Mouse (Mus musculus): ENCODE measurements around the gene Cntn5. TPM values are rescaled to one million over a fixed set of nuclear protein-coding genes. Genes with fewer than 3 reads are reported as not detected.

The Cntn5 gene
- polyA plus RNA-seq, 1 experiment from 2014 or later = 30.9 TPM

DNA sequence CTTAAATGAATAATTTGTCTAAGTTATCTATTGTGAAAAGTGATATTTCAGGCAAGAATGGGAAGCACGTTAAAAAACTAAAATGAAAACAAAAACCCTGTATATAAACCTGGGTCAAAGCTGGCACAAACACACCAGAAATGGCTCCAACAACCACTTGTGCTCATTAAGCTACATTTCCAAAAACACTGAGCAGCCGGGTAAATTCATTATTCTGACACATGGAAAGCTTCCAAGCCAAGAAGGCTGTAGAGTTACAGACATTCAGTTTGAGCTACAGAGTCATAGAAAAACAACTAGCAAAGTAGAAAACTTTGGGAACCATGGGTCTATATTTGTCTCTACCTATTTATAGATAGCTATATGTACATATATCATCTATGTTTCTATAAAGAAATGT is 1087.1 kb downstream of the Cntn5 start:
- no peaks in the 10 kb centered on the region for H3K9me3 ChIP-seq (ENCODE audit: control insufficient read depth, low read length)
- no peaks in the 10 kb centered on the region for H3K4me1 ChIP-seq (ENCODE audit: control insufficient read depth, insufficient read depth, low read length)
- ATAC-seq (ENCODE audit: low read depth) = no peak
- no peak overlapping the region for H3K9ac ChIP-seq (replicated peaks; ENCODE audit: low read depth, low read length)
- H3K4me3 ChIP-seq (ENCODE audit: low read depth, low read length) = no peak overlapping the region
- H3K27me3 ChIP-seq (ENCODE audit: control insufficient read depth, insufficient read depth, low read length) = no peaks in the 10 kb centered on the region
- H3K36me3 ChIP-seq (ENCODE audit: control insufficient read depth, insufficient read depth, low read length) = no peaks in the 10 kb centered on the region
- WGBS = 82% methylated on average over 2 of the region's 2 CpGs
- no peak overlapping the region for H3K4me2 ChIP-seq (ENCODE audit: low read depth, low read length)
- H3K27ac ChIP-seq (ENCODE audit: low read depth, low read length) = no peak overlapping the region

DNA sequence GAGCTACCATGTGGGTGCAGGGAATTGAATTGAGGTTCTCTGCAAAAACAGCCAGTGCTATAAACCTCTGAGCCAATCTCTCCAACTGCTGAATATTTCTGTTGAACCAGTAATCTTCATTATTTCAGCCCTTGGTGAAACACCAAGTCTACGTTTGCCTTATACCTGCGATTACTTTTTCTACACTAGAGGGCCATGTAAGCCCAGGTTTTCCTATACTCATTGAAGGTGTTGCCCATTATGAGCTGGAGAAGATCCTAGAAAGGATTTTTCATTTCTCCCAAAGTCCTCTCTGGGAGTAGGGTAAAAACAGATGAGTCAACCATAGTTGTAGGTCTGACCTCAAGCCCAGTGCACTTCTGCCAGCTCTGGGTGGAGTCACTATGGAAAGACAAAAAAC is 1105.0 kb downstream of the Cntn5 start:
- no peak overlapping the region for H3K9ac ChIP-seq (replicated peaks; ENCODE audit: low read depth, low read length)
- no peak overlapping the region for H3K4me3 ChIP-seq (ENCODE audit: low read depth, low read length)
- no peak overlapping the region for H3K27ac ChIP-seq (ENCODE audit: low read depth, low read length)
- 88% methylated on average over 2 of the region's 2 CpGs for WGBS
- no peak overlapping the region for H3K4me2 ChIP-seq (ENCODE audit: low read depth, low read length)
- no peaks in the 10 kb centered on the region for H3K36me3 ChIP-seq (ENCODE audit: control insufficient read depth, insufficient read depth, low read length)
- H3K27me3 ChIP-seq (ENCODE audit: control insufficient read depth, insufficient read depth, low read length) = no peaks in the 10 kb centered on the region
- ATAC-seq (ENCODE audit: low read depth) = no peak
- H3K4me1 ChIP-seq (ENCODE audit: control insufficient read depth, insufficient read depth, low read length) = no peaks in the 10 kb centered on the region
- no peaks in the 10 kb centered on the region for H3K9me3 ChIP-seq (ENCODE audit: control insufficient read depth, low read length)

DNA sequence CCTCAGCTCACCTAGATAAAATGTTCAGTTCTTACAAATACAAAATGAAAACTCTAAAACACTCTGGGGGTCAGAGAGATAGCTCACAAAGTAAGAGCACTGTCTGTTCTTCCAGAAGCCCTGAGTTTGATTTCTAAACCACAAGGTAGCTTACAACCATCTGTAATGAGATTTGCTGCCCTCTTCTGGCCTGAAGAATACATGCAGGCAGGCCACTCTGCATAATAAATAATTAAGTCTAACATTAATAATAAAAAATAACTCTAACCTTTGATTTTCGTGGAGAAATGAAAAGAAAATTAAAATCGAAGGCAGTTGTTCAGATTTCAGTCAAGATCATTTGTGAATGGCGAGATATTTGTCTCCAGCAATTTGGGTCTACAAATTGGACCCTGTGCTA is 1120.9 kb downstream of the Cntn5 start:
- no peak overlapping the region for H3K27ac ChIP-seq (ENCODE audit: low read depth, low read length)
- no peak for ATAC-seq (ENCODE audit: low read depth)
- H3K36me3 ChIP-seq (ENCODE audit: control insufficient read depth, insufficient read depth, low read length) = no peaks in the 10 kb centered on the region
- H3K9me3 ChIP-seq (ENCODE audit: control insufficient read depth, low read length) = no peaks in the 10 kb centered on the region
- H3K9ac ChIP-seq (replicated peaks; ENCODE audit: low read depth, low read length) = no peak overlapping the region
- 72% methylated on average over 3 of the region's 3 CpGs for WGBS
- H3K4me3 ChIP-seq (ENCODE audit: low read depth, low read length) = no peak overlapping the region
- no peaks in the 10 kb centered on the region for H3K27me3 ChIP-seq (ENCODE audit: control insufficient read depth, insufficient read depth, low read length)
- H3K4me2 ChIP-seq (ENCODE audit: low read depth, low read length) = no peak overlapping the region
- no peaks in the 10 kb centered on the region for H3K4me1 ChIP-seq (ENCODE audit: control insufficient read depth, insufficient read depth, low read length)

DNA sequence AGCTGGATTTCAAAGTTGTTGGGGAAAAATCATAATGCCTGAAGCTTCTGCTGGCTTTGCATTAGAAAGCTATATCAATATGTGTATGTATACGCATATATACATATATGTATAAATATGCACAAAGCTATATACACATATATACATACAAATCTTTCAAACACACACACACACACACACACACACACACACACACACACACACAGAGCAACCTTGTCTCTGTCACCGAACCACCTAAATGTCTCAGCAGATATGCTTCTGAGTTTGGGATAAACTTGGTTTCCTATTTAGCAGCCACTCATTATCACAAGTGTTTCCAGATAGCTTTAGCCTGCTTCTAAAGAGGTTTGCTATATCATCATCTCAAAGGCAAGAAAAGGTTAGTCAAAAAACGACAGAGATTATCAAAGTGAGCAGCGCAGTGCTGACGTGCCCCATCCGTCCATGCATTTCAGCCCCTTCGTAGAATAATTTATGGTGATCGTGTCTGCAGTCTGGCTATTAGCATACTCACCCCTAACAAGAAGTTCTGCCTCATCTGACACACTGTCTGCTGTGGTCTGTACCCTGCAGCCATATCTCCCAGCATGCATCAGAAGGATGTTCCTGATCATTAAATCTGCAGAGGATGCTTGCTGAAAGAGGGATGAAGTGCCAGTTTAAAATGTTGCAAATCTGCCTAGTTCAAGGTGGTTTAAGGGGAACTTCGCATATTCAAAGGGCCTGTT is 1123.3 kb downstream of the Cntn5 start:
- ATAC-seq (ENCODE audit: low read depth) = peak; percentile 79
- WGBS = 52% methylated on average over 9 of the region's 9 CpGs

DNA sequence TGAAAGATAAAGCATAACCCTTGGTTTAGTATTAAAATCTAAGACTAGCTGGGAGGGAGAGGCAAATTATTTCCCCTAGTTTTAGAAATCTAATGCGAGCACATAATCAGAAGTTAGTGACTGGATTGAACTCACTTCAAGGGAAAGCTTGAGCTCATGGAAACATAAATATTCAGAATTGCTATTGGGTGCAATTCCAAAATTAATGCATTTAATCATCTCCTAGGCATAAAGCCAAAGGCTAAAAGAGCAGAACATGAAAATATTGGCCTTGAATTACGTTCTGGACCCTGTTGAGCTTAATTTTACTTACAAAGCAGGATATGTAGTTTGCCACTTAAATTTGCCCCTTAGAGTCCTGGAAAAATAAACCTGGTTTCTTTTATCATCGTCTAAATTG is 1124.9 kb downstream of the Cntn5 start:
- no peaks in the 10 kb centered on the region for H3K27me3 ChIP-seq (ENCODE audit: control insufficient read depth, insufficient read depth, low read length)
- 76% methylated on average over 3 of the region's 3 CpGs for WGBS
- no peaks in the 10 kb centered on the region for H3K36me3 ChIP-seq (ENCODE audit: control insufficient read depth, insufficient read depth, low read length)
- H3K9me3 ChIP-seq (ENCODE audit: control insufficient read depth, low read length) = no peaks in the 10 kb centered on the region
- H3K4me2 ChIP-seq (ENCODE audit: low read depth, low read length) = no peak overlapping the region
- no peak overlapping the region for H3K4me3 ChIP-seq (ENCODE audit: low read depth, low read length)
- H3K27ac ChIP-seq (ENCODE audit: low read depth, low read length) = no peak overlapping the region
- no peaks in the 10 kb centered on the region for H3K4me1 ChIP-seq (ENCODE audit: control insufficient read depth, insufficient read depth, low read length)
- H3K9ac ChIP-seq (replicated peaks; ENCODE audit: low read depth, low read length) = no peak overlapping the region
- ATAC-seq (ENCODE audit: low read depth) = no peak

More for the DNA sequence above, 1123.3 kb downstream of the Cntn5 start:
- H3K9me3 ChIP-seq (ENCODE audit: control insufficient read depth, low read length) = no peaks in the 10 kb centered on the region
- H3K9ac ChIP-seq (replicated peaks; ENCODE audit: low read depth, low read length) = no peak overlapping the region
- H3K4me1 ChIP-seq (ENCODE audit: control insufficient read depth, insufficient read depth, low read length) = no peaks in the 10 kb centered on the region
- no peaks in the 10 kb centered on the region for H3K36me3 ChIP-seq (ENCODE audit: control insufficient read depth, insufficient read depth, low read length)
- no peak overlapping the region for H3K4me3 ChIP-seq (ENCODE audit: low read depth, low read length)
- H3K27me3 ChIP-seq (ENCODE audit: control insufficient read depth, insufficient read depth, low read length) = no peaks in the 10 kb centered on the region
- H3K27ac ChIP-seq (ENCODE audit: low read depth, low read length) = no peak overlapping the region
- H3K4me2 ChIP-seq (ENCODE audit: low read depth, low read length) = no peak overlapping the region

DNA sequence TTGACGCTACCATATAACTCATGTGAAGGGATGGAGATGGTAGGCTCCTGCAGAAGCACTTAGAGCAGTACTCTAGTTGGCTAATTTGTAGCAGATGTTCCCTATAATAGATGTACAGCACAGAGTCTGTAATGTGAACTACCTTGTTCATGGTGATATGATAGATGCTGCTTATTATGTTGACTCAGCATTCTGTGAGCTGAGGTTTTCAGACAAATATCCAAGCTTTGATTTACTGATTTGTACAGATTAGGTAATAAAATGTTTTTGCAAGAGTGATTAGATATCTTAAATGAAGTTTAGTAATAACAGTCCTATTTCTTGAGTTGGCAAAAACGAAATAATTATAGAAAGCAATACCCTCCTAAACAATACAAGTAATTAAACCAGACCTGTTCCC is 1133.8 kb downstream of the Cntn5 start:
- no peak overlapping the region for H3K9ac ChIP-seq (replicated peaks; ENCODE audit: low read depth, low read length)
- no peak overlapping the region for H3K27ac ChIP-seq (ENCODE audit: low read depth, low read length)
- no peak overlapping the region for H3K4me3 ChIP-seq (ENCODE audit: low read depth, low read length)
- no peaks in the 10 kb centered on the region for H3K9me3 ChIP-seq (ENCODE audit: control insufficient read depth, low read length)
- WGBS = 79% methylated on average over 2 of the region's 2 CpGs
- H3K4me1 ChIP-seq (ENCODE audit: control insufficient read depth, insufficient read depth, low read length) = no peaks in the 10 kb centered on the region
- H3K27me3 ChIP-seq (ENCODE audit: control insufficient read depth, insufficient read depth, low read length) = no peaks in the 10 kb centered on the region
- no peak for ATAC-seq (ENCODE audit: low read depth)
- H3K4me2 ChIP-seq (ENCODE audit: low read depth, low read length) = no peak overlapping the region
- H3K36me3 ChIP-seq (ENCODE audit: control insufficient read depth, insufficient read depth, low read length) = no peaks in the 10 kb centered on the region

DNA sequence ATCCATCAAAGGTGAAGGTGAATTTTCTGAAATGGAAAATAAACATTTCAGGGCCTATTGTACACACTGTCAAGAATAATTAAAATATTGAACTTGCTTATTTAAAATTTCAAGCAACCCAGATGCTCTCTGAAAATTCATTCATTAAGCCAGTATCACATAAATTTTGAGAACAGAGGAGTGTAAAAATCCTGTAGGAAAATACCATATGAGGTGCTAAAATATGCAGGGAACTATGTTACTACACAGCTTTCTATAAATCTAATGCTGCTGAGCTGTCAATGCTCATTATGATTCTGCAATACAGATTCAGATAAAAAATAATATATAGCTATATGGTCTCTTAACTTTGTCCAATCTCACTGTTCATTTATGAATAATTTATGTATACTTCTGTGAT is 1134.9 kb downstream of the Cntn5 start:
- Histone ChIP-seq H3K4me1 (ENCODE audit: control insufficient read depth, insufficient read depth, low read length) (no peaks in the 10 kb centered on the region), H3K36me3 (ENCODE audit: control insufficient read depth, insufficient read depth, low read length) (no peaks in the 10 kb centered on the region), H3K27ac (ENCODE audit: low read depth, low read length) (no peak overlapping the region), H3K27me3 (ENCODE audit: control insufficient read depth, insufficient read depth, low read length) (no peaks in the 10 kb centered on the region), H3K4me2 (ENCODE audit: low read depth, low read length) (no peak overlapping the region), H3K4me3 (ENCODE audit: low read depth, low read length) (no peak overlapping the region), H3K9ac (replicated peaks; ENCODE audit: low read depth, low read length) (no peak overlapping the region), H3K9me3 (ENCODE audit: control insufficient read depth, low read length) (no peaks in the 10 kb centered on the region)
- 0 out of 2 replicates have a peak, but pooled peaks have one; percentile 28 for ATAC-seq (ENCODE audit: low read depth)

DNA sequence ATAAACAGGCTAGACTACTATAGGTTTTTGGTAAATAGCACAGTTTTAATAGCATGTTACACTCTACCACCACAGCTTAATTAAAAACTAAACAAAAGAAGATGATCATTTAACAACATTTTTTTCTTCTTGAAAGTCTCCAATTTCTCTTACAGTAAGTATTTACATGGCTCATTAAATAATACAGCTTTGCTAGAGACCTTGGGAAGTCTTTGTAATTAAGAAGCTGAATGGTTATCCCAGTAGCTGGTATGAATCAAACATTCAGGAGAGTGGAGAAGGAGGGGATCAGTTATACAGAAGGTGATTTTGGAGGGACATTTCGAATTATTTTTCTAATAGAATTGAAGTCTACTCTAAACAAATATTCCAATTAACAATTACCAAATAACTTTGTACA is 1186.4 kb downstream of the Cntn5 start:
- Histone ChIP-seq H3K36me3 (ENCODE audit: control insufficient read depth, insufficient read depth, low read length) (no peaks in the 10 kb centered on the region), H3K4me3 (ENCODE audit: low read depth, low read length) (no peak overlapping the region), H3K9ac (replicated peaks; ENCODE audit: low read depth, low read length) (no peak overlapping the region), H3K9me3 (ENCODE audit: control insufficient read depth, low read length) (no peaks in the 10 kb centered on the region), H3K4me2 (ENCODE audit: low read depth, low read length) (no peak overlapping the region), H3K27me3 (ENCODE audit: control insufficient read depth, insufficient read depth, low read length) (no peaks in the 10 kb centered on the region), H3K27ac (ENCODE audit: low read depth, low read length) (no peak overlapping the region), H3K4me1 (ENCODE audit: control insufficient read depth, insufficient read depth, low read length) (no peaks in the 10 kb centered on the region)
- no peak for ATAC-seq (ENCODE audit: low read depth)
- WGBS = 82% methylated on average over 1 of the region's 1 CpGs

DNA sequence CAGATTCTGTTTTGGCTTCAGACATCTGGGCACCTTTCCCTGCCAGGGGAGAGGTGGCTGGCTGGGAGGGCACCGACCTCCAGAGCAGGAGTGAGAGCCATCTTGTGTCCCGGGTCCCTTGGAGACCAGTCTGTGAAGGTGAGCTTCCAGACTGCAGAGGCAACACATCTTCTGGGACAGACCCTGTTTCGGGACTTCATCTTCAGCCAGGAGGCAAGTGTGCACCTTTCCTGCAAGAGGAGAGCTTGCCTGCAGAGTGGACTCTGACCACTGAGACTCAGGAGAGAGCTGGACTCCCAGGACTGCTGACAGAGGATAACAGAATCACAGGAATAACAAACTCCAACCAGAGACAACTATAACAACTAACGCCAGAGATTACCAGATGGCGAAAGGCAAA is 1195.9 kb downstream of the Cntn5 start:
- Histone ChIP-seq H3K4me3 (ENCODE audit: low read depth, low read length) (no peak overlapping the region), H3K27ac (ENCODE audit: low read depth, low read length) (no peak overlapping the region), H3K9me3 (ENCODE audit: control insufficient read depth, low read length) (no peaks in the 10 kb centered on the region), H3K27me3 (ENCODE audit: control insufficient read depth, insufficient read depth, low read length) (no peaks in the 10 kb centered on the region), H3K4me1 (ENCODE audit: control insufficient read depth, insufficient read depth, low read length) (no peaks in the 10 kb centered on the region), H3K9ac (replicated peaks; ENCODE audit: low read depth, low read length) (no peak overlapping the region), H3K4me2 (ENCODE audit: low read depth, low read length) (no peak overlapping the region), H3K36me3 (ENCODE audit: control insufficient read depth, insufficient read depth, low read length) (no peaks in the 10 kb centered on the region)
- 94% methylated on average over 5 of the region's 5 CpGs for WGBS
- no peak for ATAC-seq (ENCODE audit: low read depth)
